Mouse (Mus musculus): Measurements from ENCODE around the gene Nubpl. TPM values are rescaled to one million over a fixed set of nuclear protein-coding genes. Genes with fewer than 3 reads are reported as not detected.
"Not testable (repeated sequence)": the region's sequence is repeated elsewhere in the genome, so short reads cannot be mapped to it uniquely, and the experiment has no call there.

The Nubpl gene
- polyA plus RNA-seq (2016; fragmentation: Nextera tagmentation; extraction: Ambion mirVana): 10.9 TPM in 2 replicates

DNA sequence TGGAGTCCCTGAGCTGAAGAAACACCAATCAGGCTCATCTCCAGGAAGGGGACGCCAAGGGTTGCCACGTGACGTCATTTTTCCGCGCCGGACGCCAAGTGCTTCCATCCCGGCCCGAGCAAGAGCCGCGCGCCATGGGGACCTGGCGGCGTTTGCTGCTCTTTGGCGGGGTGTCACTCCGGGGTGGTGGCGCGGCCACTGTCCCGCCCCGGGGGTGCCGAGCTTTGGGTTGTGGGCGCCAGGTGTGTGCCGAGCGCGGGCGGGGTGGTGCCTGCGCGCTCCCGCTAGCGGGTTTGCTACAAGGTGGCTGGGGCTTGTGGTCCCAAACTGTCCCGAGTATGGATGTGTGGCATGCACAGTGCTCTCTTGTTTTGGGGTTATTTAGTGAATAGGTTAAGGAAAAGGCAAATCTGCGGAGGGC is at the start of gene Nubpl:
Gene Nubpl (plus strand): TSS at position 88 of the 421 bp plus-strand sequence.
- ATAC-seq (ENCODE audit: low FRiP score): peak; percentile 98
- Histone ChIP-seq H3K4me1 (no peaks in the 10 kb centered on the region), H3K27ac (no peak within 1 kb of the TSS), H3K36me3 (no peaks in the 10 kb centered on the region), H3K9me3 (replicated peaks) (no peaks in the 10 kb centered on the region), H3K9ac (peak within 1 kb of the TSS; percentile 83), H3K27me3 (no peaks in the 10 kb centered on the region), H3K4me2 (replicated peaks) (peak within 1 kb of the TSS; percentile 56), H3K4me3 (peak within 1 kb of the TSS; percentile 89)
- under 1% methylated on average over 32 of the region's 32 CpGs for WGBS

DNA sequence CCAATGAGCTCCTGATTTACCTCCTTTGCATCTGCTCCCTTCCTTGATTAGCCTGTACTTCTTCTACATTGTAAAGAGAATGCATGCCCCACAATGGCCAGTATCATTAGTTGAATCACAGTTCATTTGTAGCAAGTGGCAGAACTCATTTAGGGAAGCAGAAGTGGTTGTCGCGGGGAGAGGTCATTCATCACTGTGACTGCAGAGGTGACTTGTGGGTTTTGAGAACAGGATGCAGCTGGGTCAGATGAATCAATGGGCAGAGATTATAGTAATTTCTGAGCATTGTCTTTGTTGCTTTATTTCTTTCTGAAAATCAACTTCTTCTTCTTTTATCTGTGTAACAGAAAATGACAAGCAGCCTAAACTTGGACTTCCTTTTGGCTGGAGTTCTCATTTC is 48.2 kb upstream of the Nubpl start:
- 52% methylated on average over 2 of the region's 2 CpGs for WGBS
- no peak for ATAC-seq (ENCODE audit: low FRiP score)
- H3K36me3 ChIP-seq: no peaks in the 10 kb centered on the region
- H3K27me3 ChIP-seq: no peaks in the 10 kb centered on the region
- H3K27ac ChIP-seq: no peak overlapping the region
- no peaks in the 10 kb centered on the region for H3K4me1 ChIP-seq
- H3K9me3 ChIP-seq (replicated peaks): no peaks in the 10 kb centered on the region
- no peak overlapping the region for H3K9ac ChIP-seq
- H3K4me2 ChIP-seq (replicated peaks): no peak overlapping the region
- no peak overlapping the region for H3K4me3 ChIP-seq

DNA sequence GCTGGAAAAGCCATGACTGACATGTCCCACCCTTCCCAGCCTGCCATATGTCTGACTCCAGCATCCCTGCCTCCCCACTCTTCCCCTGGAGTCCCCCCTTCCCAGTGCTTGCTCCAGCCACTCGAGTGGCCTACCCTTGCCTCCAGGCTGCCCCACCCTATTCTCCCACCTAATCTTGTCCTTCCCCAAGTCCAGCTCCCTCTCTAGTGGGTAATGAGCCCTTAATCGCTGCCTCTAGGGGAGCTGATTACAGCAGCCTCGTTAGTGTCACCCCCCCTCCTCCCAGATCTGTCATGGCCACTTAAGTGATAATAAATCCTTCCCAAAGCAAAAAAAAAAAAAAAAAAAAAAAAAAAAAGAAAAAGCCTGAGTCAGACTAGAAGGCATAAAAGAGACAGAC is 18.2 kb upstream of the Nubpl start:
- H3K4me3 ChIP-seq; H3K9ac ChIP-seq; H3K36me3 ChIP-seq; H3K27me3 ChIP-seq; H3K4me1 ChIP-seq; H3K9me3 ChIP-seq (replicated peaks); H3K27ac ChIP-seq; H3K4me2 ChIP-seq (replicated peaks); ATAC-seq (ENCODE audit: low FRiP score): not testable (repeated sequence)
- 29% methylated on average over 1 of the region's 3 CpGs for WGBS

DNA sequence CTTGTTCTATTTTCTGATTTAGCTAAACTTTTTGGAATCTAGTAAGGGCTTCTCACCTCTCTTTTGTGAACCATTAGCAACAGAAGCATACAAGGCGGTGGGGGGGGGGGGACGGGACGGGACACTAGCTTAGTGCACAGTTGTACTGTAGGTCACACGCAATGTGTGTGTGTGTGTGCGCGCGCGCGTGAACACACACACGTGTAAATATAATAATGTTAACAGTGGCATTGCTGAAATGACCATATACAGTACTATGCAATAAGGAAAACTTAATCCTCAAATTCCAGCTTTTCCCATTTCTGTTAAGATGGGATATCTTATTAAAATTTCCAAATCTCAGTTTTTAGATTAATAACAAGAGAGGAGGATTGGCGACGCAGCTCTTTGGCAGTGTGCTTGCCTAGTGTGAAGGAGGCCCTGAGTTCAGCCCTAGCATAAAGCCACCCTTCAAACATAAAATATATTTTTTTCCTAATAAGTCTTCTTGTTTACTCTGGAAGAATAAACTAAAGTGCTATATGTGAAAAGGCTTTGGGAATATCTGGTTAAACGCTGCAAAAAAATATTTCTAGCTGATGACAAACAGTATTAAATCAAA is 388 bp upstream of the Nubpl start:
- Histone ChIP-seq H3K4me2 (replicated peaks) (peak overlapping the region; percentile 56), H3K27ac (no peak overlapping the region), H3K9ac (peak overlapping the region; percentile 83; the same call in 1 of the 2 replicates), H3K4me1 (no peaks in the 10 kb centered on the region), H3K4me3 (peak overlapping the region; percentile 89), H3K27me3 (no peaks in the 10 kb centered on the region), H3K9me3 (replicated peaks) (no peaks in the 10 kb centered on the region), H3K36me3 (no peaks in the 10 kb centered on the region)
- peak; percentile 82 for ATAC-seq (ENCODE audit: low FRiP score)
- 73% methylated on average over 13 of the region's 13 CpGs for WGBS

DNA sequence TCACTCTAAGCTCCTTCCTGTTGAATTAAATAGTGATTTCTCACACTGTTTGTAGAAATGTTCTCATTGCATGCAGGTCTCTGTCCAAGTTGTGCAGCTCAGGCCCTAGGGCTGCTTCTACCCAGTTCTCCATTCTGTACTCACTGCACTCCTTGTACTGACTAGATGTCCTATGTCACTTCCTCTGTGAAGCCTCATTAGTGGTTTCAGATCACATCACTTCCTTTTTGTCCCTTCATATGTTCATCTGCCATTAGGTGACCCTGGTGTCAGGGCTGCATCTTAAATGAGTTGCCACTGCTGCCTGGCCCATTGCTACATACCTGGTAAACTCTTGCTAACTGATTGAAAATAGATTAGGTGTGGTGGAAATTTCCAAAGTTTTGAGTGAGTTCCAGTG is 22.7 kb downstream of the Nubpl start:
- peaks cover 4% of the 10 kb centered on the region for H3K4me1 ChIP-seq
- ATAC-seq (ENCODE audit: low FRiP score): no peak
- H3K9ac ChIP-seq: no peak overlapping the region
- no peaks in the 10 kb centered on the region for H3K36me3 ChIP-seq
- no peak overlapping the region for H3K4me2 ChIP-seq (replicated peaks)
- no peaks in the 10 kb centered on the region for H3K27me3 ChIP-seq
- H3K9me3 ChIP-seq (replicated peaks): no peaks in the 10 kb centered on the region
- no peak overlapping the region for H3K4me3 ChIP-seq
- no peak overlapping the region for H3K27ac ChIP-seq

DNA sequence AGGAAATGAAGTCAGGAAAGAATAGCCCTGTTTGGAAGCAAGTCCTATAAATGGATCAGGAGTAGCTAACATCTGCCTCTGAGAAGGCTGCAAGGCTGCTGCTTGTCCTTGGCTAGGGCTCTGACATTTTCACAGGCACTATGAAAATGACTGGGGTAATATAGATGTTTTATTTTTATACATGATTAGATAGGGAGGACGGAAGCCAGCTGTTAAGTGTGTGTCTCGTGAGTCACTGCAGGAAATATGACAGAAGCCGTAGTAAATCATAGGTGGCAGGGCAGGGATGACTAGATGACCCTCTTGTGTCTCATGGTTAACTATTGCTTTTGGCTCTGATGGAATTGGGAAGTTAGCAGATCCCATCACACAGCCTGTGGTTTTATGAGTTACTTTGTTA is 28.9 kb downstream of the Nubpl start:
- Histone ChIP-seq H3K27ac (no peak overlapping the region), H3K27me3 (no peaks in the 10 kb centered on the region), H3K9me3 (replicated peaks) (no peaks in the 10 kb centered on the region), H3K36me3 (no peaks in the 10 kb centered on the region), H3K4me2 (replicated peaks) (no peak overlapping the region), H3K4me3 (no peak overlapping the region), H3K9ac (no peak overlapping the region), H3K4me1 (peaks cover 2% of the 10 kb centered on the region)
- WGBS: 80% methylated on average over 3 of the region's 3 CpGs
- ATAC-seq (ENCODE audit: low FRiP score): no peak

DNA sequence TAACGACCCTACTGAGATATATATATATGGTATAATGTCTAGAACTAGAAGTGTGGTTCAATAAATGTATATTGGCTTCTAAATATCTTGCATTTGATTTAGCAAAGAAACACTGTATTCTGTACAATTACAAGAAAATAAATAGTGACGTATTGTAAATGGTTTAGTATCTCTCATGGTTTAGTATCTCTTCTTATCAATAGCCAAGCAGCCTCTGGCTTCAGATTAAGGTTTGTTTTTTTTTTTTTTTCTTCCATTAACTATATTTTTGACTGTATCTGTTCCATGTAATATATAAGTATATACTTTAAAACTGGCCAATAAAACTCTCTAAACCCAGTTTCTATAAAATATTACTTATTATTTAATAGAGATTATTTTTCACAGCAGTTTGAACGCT is 31.5 kb downstream of the Nubpl start:
- ATAC-seq (ENCODE audit: low FRiP score): no peak
- Histone ChIP-seq H3K4me2 (replicated peaks) (no peak overlapping the region), H3K9me3 (replicated peaks) (no peaks in the 10 kb centered on the region), H3K4me1 (peaks cover 7% of the 10 kb centered on the region; the same call in 1 of the 2 replicates), H3K9ac (no peak overlapping the region), H3K4me3 (no peak overlapping the region), H3K27ac (no peak overlapping the region), H3K27me3 (no peaks in the 10 kb centered on the region), H3K36me3 (no peaks in the 10 kb centered on the region)
- 94% methylated on average over 3 of the region's 3 CpGs for WGBS

DNA sequence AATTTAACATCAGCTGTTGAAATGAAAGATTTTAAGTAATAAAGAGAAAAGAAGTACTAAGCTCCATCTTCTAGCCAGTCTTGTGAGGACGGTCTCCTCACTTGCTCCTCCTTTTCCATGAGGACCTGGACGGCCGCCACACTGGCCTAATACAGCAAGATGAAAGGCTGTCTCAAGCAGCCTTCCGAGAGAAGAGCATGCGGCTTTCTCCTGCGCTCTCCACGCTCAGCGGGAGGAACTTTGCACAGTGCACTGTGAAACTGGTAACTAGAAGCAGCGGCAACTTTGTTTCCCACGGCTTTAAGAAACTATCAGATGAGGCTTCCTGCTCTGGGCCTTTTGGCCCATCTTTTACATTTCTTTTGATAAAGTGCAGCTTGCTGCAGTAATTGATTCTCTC is 34.7 kb downstream of the Nubpl start:
- no peak for ATAC-seq (ENCODE audit: low FRiP score)
- H3K4me3 ChIP-seq: no peak overlapping the region
- H3K4me1 ChIP-seq: peaks cover 7% of the 10 kb centered on the region; the same call in 1 of the 2 replicates
- H3K27ac ChIP-seq: no peak overlapping the region
- H3K9me3 ChIP-seq (replicated peaks): no peaks in the 10 kb centered on the region
- WGBS: 6% methylated on average over 10 of the region's 10 CpGs
- no peaks in the 10 kb centered on the region for H3K27me3 ChIP-seq
- no peak overlapping the region for H3K9ac ChIP-seq
- 0 out of 2 replicates have a peak overlapping the region, but pooled peaks have one; percentile 11 for H3K4me2 ChIP-seq (replicated peaks)
- no peaks in the 10 kb centered on the region for H3K36me3 ChIP-seq

DNA sequence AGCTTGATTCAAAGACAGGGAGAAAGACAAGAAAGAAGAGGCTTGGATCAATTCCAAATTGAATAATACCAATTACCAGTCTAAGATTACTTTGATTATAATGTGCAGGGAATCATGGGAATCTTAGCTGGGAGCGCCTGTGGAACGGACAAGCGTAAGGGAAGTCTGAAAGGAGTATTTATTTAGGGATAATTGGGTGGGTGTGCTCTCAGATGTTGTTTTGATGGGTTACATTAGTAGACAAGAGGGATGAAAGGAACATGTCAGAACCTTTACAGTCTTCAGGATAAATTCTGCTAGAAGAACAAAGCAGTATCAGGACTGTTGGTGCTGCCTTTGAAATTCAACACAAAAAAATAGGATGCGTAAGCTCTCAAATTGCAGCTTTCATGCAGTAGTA is 40.8 kb downstream of the Nubpl start:
- no peak overlapping the region for H3K4me3 ChIP-seq

DNA sequence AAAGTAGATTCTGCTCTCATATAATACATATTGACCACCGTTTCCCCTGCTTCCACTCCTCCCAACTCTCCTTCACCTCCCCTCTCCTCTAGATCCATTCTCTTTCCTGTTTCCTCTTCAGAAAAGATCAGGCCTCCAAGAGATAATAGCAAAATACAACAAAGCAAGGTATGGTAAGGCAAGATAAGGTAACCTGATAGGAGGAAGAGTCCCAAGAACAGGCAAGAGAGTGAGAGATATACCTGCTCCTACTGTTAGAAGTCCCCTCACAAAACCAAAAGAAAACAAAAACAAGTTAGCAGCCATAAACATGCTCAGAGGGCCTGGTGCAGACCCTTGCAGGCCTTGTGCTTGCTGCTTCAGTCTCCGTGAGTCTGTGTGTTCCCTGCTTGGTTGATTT is 49.1 kb downstream of the Nubpl start:
- Histone ChIP-seq H3K9ac (no peak overlapping the region), H3K4me1 (no peaks in the 10 kb centered on the region), H3K36me3 (peaks cover 5% of the 10 kb centered on the region; the same call in 1 of the 2 replicates), H3K4me3 (no peak overlapping the region), H3K27ac (no peak overlapping the region), H3K4me2 (replicated peaks) (no peak overlapping the region), H3K27me3 (no peaks in the 10 kb centered on the region), H3K9me3 (replicated peaks) (no peaks in the 10 kb centered on the region)
- 81% methylated on average over 2 of the region's 2 CpGs for WGBS
- ATAC-seq (ENCODE audit: low FRiP score): no peak

More for the DNA sequence above, 40.8 kb downstream of the Nubpl start:
- H3K36me3 ChIP-seq: no peaks in the 10 kb centered on the region
- H3K4me1 ChIP-seq: 0 out of 2 replicates have a peak, but pooled peaks cover 2% of the 10 kb centered on the region
- no peak overlapping the region for H3K9ac ChIP-seq
- H3K4me2 ChIP-seq (replicated peaks): no peak overlapping the region
- WGBS: 65% methylated on average over 4 of the region's 4 CpGs
- no peak overlapping the region for H3K27ac ChIP-seq
- H3K27me3 ChIP-seq: no peaks in the 10 kb centered on the region
- H3K9me3 ChIP-seq (replicated peaks): no peaks in the 10 kb centered on the region
- no peak for ATAC-seq (ENCODE audit: low FRiP score)

DNA sequence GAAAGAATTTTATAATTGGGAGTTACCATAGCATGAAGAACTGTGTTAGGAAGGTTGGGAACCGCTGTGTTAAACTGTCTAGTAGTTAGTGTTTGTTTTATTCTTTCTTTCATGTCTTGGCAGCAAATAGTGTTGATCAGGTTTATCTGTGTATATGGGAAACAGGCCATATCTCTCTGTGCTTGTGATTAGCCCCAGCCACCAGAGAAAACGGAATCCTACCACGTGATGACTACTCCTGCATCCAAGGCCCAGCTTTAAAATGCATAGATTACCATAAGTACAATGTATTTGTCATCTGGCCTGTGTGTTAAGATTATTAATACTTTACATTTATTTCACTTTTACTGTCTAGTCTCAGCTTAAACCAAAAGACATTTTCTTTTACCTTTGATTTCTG is 51.9 kb downstream of the Nubpl start:
- Histone ChIP-seq H3K4me1 (no peaks in the 10 kb centered on the region), H3K4me2 (replicated peaks) (no peak overlapping the region), H3K9ac (no peak overlapping the region), H3K36me3 (no peaks in the 10 kb centered on the region), H3K4me3 (no peak overlapping the region), H3K27ac (no peak overlapping the region), H3K9me3 (replicated peaks) (no peaks in the 10 kb centered on the region), H3K27me3 (no peaks in the 10 kb centered on the region)
- ATAC-seq (ENCODE audit: low FRiP score): no peak
- 86% methylated on average over 3 of the region's 3 CpGs for WGBS

DNA sequence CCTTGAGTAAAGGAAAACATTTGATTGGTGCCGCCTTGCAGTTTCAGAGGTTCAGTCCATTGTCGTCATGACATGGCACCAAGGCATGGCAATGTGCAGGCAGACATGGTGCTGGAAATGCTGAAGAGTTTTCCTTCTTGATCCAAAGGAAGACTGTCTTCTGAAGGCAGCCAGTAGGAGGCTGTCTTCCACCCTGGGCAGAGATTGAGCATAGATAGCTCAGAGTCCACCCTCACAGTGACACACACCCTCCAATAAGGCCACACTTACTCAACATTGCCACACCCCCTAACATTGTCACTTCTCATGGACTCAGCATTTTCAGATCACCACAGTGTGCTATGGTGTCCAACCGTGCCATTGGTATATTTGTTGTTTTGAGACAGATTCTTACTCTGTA is 54.5 kb downstream of the Nubpl start:
- Histone ChIP-seq H3K9me3 (replicated peaks) (no peaks in the 10 kb centered on the region), H3K27ac (no peak overlapping the region), H3K9ac (no peak overlapping the region), H3K36me3 (no peaks in the 10 kb centered on the region), H3K4me2 (replicated peaks) (no peak overlapping the region), H3K4me1 (no peaks in the 10 kb centered on the region), H3K27me3 (no peaks in the 10 kb centered on the region), H3K4me3 (no peak overlapping the region)
- no peak for ATAC-seq (ENCODE audit: low FRiP score)
- 98% methylated on average over 3 of the region's 3 CpGs for WGBS

DNA sequence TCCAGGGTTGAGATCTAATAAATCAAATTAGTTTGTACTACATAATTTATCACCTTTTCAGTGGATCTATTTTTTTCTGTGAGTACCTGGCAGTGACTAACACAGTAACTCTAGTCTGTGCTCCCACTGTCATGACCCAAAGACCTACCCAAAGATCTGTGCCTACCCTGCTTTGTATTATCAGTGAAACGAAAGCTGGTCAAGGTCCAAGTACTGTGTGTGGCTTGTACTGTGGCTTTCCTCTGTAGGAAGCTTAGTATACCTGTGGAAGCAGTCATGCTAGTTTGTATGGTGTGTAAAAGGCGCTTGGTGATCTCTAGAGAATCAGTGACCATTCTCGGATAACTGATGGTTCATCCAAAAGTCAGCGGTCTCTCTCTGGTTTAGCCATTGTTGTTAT is 57.4 kb downstream of the Nubpl start:
- Histone ChIP-seq H3K27ac (no peak overlapping the region), H3K9ac (no peak overlapping the region), H3K4me3 (no peak overlapping the region), H3K4me1 (no peaks in the 10 kb centered on the region), H3K4me2 (replicated peaks) (no peak overlapping the region), H3K36me3 (no peaks in the 10 kb centered on the region), H3K9me3 (replicated peaks) (no peaks in the 10 kb centered on the region), H3K27me3 (no peaks in the 10 kb centered on the region)
- no peak for ATAC-seq (ENCODE audit: low FRiP score)
- WGBS: 93% methylated on average over 4 of the region's 4 CpGs

Measured in hindbrain, embryonic 12.5 days (tissue).